In genomic region chr5:92309681-92310511, GRCm38 (mm10) we compare ENCODE assay signal across 7 mouse cellular contexts. TPM values are rescaled to one million over a fixed set of nuclear protein-coding genes. Genes with fewer than 3 reads are reported as not detected.
DNase-seq lines count a peak whose midpoint lies in the region; ATAC-seq lines count a peak whose summit lies in the region.

Gene Sdad1, minus strand, starts transcription at chr5:92310479.

- peak within 1 kb of the TSS; percentile 86 for H3K9ac ChIP-seq in intestine, embryonic 16.5 days (ENCODE audit: low read depth, low read length)
- H3K9ac ChIP-seq in midbrain, embryonic 11.5 days (ENCODE audit: low read length), result peak within 1 kb of the TSS; percentile 78

- H3K4me2 ChIP-seq in intestine, embryonic 16.5 days (ENCODE audit: low read depth, low read length), result peak within 1 kb of the TSS; percentile 73
- H3K4me2 ChIP-seq in midbrain, embryonic 11.5 days, result peak within 1 kb of the TSS; percentile 77

- no peaks in the 10 kb centered on the region for H3K9me3 ChIP-seq in intestine, embryonic 16.5 days (ENCODE audit: control insufficient read depth, low read length)
- no peaks in the 10 kb centered on the region for H3K9me3 ChIP-seq in midbrain, embryonic 11.5 days (ENCODE audit: control insufficient read depth, low read length)

- 0 out of 2 replicates have a peak, but pooled peaks cover 7% of the 10 kb centered on the region for H3K36me3 ChIP-seq in intestine, embryonic 16.5 days (ENCODE audit: control insufficient read depth, insufficient read depth, low read length)
- peaks cover 3% of the 10 kb centered on the region; the same call in 1 of the 2 replicates for H3K36me3 ChIP-seq in midbrain, embryonic 11.5 days (ENCODE audit: control insufficient read depth, insufficient read depth, low read length)

- peak within 1 kb of the TSS; percentile 75 for H3K27ac ChIP-seq in intestine, embryonic 16.5 days (ENCODE audit: low read length)
- H3K27ac ChIP-seq in midbrain, embryonic 11.5 days (ENCODE audit: low read depth, low read length), result no peak within 1 kb of the TSS

- DNase-seq in adrenal gland, adult 2 months, result peak; percentile 94
- peak; percentile 87 for DNase-seq in embryo, embryonic 11.5 days (ENCODE audit: low read depth, low spot score)
- peak; percentile 85 to 93 for DNase-seq in gastrocnemius, postnatal 4 days (ENCODE audit: low spot score in 2 of 2)
- DNase-seq in left cerebral cortex, postnatal 36 days (ENCODE audit: low spot score in 2 of 2), result peak; percentile 95 to 98
- peak; percentile 98 for DNase-seq in midbrain, embryonic 11.5 days (ENCODE audit: low spot score, missing footprints)
- DNase-seq in skeletal muscle tissue, adult 2 months (ENCODE audit: low read depth, low spot score), result peak; percentile 92

- 2% methylated on average over 41 of the region's 41 CpGs for WGBS in intestine, embryonic 16.5 days
- 3% methylated on average over 41 of the region's 41 CpGs for WGBS in midbrain, embryonic 11.5 days

- ATAC-seq in intestine, embryonic 16.5 days, result peak; percentile 93
- peak; percentile 95 for ATAC-seq in midbrain, embryonic 11.5 days (ENCODE audit: low FRiP score)

- H3K27me3 ChIP-seq in intestine, embryonic 16.5 days (replicated peaks; ENCODE audit: control insufficient read depth, insufficient read depth, low read length), result no peaks in the 10 kb centered on the region
- no peaks in the 10 kb centered on the region for H3K27me3 ChIP-seq in midbrain, embryonic 11.5 days (ENCODE audit: control insufficient read depth, insufficient read depth, low read length)

- H3K4me3 ChIP-seq in intestine, embryonic 16.5 days (ENCODE audit: low read length), result peak within 1 kb of the TSS; percentile 90
- H3K4me3 ChIP-seq in midbrain, embryonic 11.5 days (ENCODE audit: low read depth, low read length), result peak within 1 kb of the TSS; percentile 83

- intact Hi-C loops in left cerebral cortex, postnatal 36 days (cut with DNase I), result no loop called here

- H3K4me1 ChIP-seq in intestine, embryonic 16.5 days (ENCODE audit: control insufficient read depth, insufficient read depth, low read length), result peaks cover 15% of the 10 kb centered on the region
- peaks cover 10% of the 10 kb centered on the region for H3K4me1 ChIP-seq in midbrain, embryonic 11.5 days (ENCODE audit: control insufficient read depth, insufficient read depth, low read length)

RNA-seq across cellular contexts. Expression of gene Sdad1, which starts in this region (rescaled TPM):
- 10 to 100 TPM; 25.0 to 39.1 TPM for total RNA-seq in adrenal gland, adult 2 months (2021)
- 11.2 and 13.2 TPM in 2 replicates for polyA plus RNA-seq in adrenal gland, adult 2 months (2012; rRNA removed)
- 10 to 100 TPM; 25.5 to 28.4 TPM for total RNA-seq in gastrocnemius, postnatal 4 days (2021)
- 32.8 and 35.8 TPM in 2 replicates for polyA plus RNA-seq in intestine, embryonic 16.5 days (2015; fragmentation: Nextera tagmentation; extraction: Ambion mirVana)
- 10 to 100 TPM; 15.5 to 25.1 TPM for total RNA-seq in left cerebral cortex, postnatal 36 days (2021)
- 40.4 and 40.9 TPM in 2 replicates for polyA plus RNA-seq in midbrain, embryonic 11.5 days (2014; fragmentation: Nextera tagmentation; extraction: Ambion mirVana)
